Mouse (Mus musculus): ENCODE data around the gene Cog7. TPM values are rescaled to one million over a fixed set of nuclear protein-coding genes. Genes with fewer than 3 reads are reported as not detected.

Gene Cog7
- 10 to 100 TPM; 13.8 to 17.7 TPM for polyA plus RNA-seq (2017; shearing (Covaris generic))

DNA sequence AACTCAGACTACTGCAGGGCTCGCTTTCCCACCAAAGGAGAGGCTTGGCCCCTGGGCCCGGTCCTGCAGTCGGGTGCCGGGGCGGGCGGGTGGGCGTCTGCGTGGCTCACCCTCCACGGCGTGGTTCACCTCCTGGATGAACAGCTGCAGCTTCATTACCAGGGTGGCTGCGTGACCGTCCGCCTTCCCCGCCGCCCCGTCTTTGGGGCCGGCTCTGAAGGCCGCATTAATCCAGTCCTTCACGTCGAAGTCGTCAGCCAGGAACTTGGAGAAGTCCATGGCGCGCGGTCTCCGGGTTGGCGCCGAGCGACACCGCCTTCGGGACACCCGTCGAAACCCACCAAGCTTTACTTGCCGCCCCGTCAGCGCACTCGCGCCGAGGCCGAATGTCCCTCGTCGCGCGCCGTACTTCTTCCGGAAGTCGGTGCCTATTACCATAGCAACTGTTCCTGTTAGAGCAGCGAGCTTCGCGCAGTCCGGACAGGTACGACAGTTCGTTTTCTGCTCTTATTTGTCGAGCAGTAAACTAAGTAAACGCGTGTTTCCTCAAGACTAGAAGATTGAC lies at the start of gene Cog7:
Cog7 (minus strand) TSS at position 405 of the 565 bp plus-strand sequence.

DNA sequence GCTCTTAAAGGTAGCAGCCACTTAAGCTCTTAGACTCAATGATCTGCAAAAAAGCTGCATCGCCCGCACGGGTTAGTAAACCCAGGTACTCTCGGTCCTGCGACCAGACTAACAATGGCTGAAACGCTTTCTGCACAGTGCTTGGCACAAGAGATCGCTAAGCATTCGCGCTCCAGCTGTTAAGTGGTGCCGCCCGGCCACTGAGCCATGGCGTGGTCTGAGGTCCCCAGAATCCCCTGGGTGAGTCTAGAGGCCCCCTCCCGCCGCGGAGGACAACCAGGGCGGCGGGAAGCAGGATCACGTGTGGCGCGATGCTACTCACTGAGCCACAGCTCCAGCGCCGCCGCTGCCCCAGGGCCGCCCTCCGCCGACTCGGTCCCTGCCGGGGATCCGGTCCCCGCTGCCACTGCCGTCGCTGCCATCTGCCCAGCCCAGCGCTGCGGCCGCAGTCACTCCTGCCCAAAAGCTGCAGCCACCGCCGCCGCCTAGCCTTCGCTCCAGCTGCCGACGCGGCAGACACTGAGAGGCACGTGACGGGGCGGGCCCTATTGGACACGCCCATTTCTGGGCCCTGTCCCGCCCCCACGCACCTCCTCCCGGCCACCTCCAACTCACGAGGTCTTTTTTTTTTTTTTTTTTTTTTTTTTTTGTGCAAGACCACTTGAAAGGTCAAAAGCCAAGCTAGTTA lies 39.3 kb upstream of the Cog7 start, which contains the start of gene Gga2:
Gga2 (minus strand) TSS at position 556 of the 688 bp plus-strand sequence.

DNA sequence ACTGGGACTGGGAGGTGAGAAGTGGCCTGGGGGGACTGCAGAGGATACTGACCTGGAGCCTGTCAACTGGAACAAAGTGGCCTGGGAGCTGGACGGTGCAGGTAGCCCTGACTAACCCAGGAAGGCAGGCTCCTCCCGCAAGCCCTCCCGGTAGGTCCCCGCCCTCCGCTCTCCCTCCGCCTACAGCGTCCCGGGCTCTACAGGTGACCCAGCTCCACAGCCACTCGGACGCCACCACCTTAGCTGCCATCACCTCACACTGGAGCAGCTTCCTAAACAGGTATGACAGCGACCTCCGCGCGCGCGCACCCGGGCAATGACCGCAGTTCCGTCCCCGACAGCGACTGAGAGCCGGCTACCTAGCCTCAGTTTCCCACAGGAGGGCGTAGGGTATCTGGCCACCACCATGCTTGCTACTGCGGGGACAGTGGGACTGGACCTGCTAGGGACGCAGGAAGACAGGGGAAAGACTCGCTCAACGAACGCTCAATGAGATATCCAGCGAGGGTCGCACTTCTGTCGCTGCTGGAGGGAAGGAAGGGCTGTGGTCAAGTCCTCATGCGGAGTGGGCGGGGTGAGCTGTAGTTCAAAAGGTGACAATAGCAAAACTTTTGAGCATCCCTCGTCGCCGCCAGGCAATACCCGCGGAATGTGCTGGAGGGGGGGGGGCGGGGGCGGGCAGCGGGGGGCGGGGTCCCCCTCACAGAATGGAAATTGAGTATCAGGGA lies 116.5 kb downstream of the Cog7 start, which contains the start of gene Scnn1b:
Scnn1b (plus strand) TSS at position 181 of the 728 bp plus-strand sequence.

Other genes starting within 250 kb of the Cog7 start
- under 1 TPM in 1 of 2 experiments, not detected in 1; 0.24 TPM for gene Scnn1g, start 247.2 kb downstream of the Cog7 start, polyA plus RNA-seq (2017; shearing (Covaris generic))
- under 1 TPM; 0.22 to 0.25 TPM for gene Scnn1b, start 116.7 kb downstream of the Cog7 start, polyA plus RNA-seq (2017; shearing (Covaris generic))
- gene Gga2, start 39.5 kb upstream of the Cog7 start, polyA plus RNA-seq (2017; shearing (Covaris generic)): 10 to 100 TPM in 1 of 2 experiments, 1 to 10 TPM in 1; 7.8 to 14.7 TPM
- gene Ubfd1, start 85.5 kb upstream of the Cog7 start, polyA plus RNA-seq (2017; shearing (Covaris generic)): 10 to 100 TPM; 42.5 to 54.1 TPM
- gene Ears2, start 85.6 kb upstream of the Cog7 start, polyA plus RNA-seq (2017; shearing (Covaris generic)): 10 to 100 TPM; 19.5 to 24.5 TPM
- 100 to 1,000 TPM; 211 to 215 TPM for gene Ndufab1, start 120.2 kb upstream of the Cog7 start, polyA plus RNA-seq (2017; shearing (Covaris generic))
- 10 to 100 TPM in 1 of 2 experiments, 1 to 10 TPM in 1; 5.3 to 12.1 TPM for gene Palb2, start 151.3 kb upstream of the Cog7 start, polyA plus RNA-seq (2017; shearing (Covaris generic))
- 100 to 1,000 TPM; 119 to 142 TPM for gene Dctn5, start 151.3 kb upstream of the Cog7 start, polyA plus RNA-seq (2017; shearing (Covaris generic))
- gene Plk1, start 177.7 kb upstream of the Cog7 start, polyA plus RNA-seq (2017; shearing (Covaris generic)): 1 to 10 TPM in 1 of 2 experiments, not detected in 1; 3.1 TPM
- under 1 TPM; 0.07 to 0.18 TPM for gene Ern2, start 204.5 kb upstream of the Cog7 start, polyA plus RNA-seq (2017; shearing (Covaris generic))
- gene Chp2, start 237.8 kb upstream of the Cog7 start, polyA plus RNA-seq (2017; shearing (Covaris generic)): not detected